Mouse (Mus musculus) MEL-GATA-1-ER (cell line): ENCODE measurements around the gene Pax5.

ENCODE experiments used
- DNase-seq: peaks from one replicate; pipeline ENCODE4 v3.0.0-alpha.2; 2012; ENCODE audit warnings: low read depth; ENCODE audit errors: extremely low read depth

The Pax5 gene

GRCm38 (mm10) chr4:44668172-44668571 is 42.1 kb downstream of the Pax5 start:
- no peak for DNase-seq

DNA sequence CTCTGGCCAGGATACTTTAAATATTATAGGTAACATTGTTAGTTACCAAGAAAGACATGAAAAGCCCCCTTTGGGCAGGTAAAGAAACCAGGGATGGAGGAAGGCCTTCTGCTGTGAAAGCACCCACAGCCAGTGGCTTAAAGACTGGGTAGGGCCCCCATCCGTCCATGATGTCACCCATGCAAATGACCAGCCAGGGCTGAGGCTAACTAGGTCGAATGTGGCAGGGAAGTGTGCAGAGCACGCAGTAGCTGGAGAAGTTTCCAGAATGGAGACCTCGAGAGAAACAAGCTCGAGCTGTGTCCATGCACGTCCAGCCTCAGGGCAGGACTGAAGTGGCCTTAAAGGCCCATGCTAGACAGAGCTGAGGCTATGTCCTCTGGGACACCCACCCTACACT is 42.9 kb downstream of the Pax5 start:
- no peak for DNase-seq

- no peak for DNase-seq
Measured at GRCm38 (mm10) chr4:44664767-44665056, 45.6 kb downstream of the Pax5 start.

DNA sequence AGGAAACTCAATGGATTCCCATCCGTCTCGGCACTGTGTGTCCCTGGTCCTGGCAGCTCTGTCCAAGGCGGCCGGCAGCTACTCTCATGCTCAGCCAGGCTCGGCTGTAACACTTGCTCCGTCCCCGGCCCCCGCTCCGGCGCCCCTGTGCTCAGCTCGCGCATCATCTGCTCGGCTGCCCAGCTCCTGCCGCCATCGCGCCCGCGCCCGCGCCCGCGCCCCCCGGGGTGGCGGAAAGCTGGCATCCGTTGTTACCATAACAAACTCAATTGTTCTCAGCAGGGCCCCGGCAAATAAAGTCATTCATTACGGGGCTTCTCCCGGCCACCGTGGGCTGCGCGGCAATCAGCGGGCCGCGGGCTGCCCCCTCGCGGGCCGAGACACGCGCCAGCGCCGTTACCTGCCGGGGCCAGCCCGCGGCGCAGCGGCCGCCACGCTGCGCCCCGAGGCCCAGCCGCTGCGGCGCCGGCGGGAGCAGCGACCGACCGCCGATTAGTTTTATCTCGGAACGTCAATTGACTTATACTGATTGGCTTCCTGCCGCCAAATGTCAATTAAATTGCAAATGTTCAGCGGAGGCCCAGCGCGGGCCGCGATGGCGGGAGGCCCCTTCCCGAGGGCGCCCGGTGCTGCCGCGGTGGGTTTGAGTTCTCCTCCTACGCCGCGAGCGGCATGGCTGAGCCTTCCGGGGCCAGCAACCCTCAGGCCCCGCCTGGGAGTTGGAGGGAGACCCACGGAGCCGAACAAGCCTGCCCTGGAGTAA is 46.1 kb downstream of the Pax5 start:
- DNase-seq, result no peak

GRCm38 (mm10) chr4:44663489-44663888 is 46.8 kb downstream of the Pax5 start:
- no peak for DNase-seq

GRCm38 (mm10) chr4:44645181-44645580 is 65.1 kb downstream of the Pax5 start:
- no peak for DNase-seq

DNA sequence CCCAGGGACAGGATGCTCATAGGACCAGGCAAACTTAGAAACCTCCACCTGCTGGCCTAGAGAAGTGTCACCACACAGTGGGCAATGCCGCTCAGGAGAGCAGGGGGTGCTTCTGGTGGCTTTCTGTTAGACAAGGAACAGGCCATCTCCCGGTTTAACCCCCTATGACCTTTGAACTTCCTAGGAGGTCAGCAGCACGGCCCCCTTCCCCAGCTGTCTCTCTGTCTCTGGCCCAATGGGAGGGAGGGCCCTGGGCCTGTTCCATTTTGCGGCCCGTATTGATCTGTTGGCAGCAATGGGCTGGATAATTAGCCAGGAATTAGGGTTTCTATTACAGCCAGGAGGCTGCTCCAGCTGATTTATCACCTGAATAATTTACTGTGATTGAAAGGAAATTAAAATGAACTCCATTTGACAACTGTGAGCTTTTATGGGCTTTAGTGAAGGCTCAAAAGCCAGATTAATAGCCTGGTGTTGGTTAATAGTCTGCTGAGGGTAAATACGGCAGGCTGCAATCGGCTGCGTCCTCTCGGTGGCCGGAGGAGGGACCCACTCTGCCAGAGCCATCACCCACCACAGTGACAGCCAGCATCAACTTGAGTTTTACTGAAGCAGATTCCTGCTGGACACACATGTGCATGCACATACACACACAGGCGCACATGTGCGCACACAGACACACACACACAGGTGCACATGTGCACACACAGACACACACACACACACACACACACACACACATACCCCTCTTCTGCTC is 68.3 kb downstream of the Pax5 start:
- no peak for DNase-seq

DNA sequence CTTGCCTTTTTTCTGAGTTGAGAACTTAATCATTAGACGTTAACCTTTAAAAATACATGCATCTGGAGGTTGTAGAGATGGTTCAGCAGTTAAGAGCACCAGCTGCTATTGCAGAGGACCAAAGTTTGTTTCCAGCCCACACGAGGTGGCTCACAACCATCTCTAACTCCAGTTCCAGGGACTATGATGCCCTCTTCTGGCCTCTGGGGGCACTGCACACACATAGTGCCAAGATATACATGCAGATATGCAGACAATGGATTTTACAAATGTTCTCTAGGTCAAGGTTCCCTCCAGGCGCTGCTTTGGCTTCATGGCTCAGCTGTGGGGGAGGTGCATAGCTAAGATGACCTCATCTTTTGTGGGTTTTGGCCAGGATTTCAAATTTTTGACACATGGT is 74.7 kb downstream of the Pax5 start:
- no peak for DNase-seq

DNA sequence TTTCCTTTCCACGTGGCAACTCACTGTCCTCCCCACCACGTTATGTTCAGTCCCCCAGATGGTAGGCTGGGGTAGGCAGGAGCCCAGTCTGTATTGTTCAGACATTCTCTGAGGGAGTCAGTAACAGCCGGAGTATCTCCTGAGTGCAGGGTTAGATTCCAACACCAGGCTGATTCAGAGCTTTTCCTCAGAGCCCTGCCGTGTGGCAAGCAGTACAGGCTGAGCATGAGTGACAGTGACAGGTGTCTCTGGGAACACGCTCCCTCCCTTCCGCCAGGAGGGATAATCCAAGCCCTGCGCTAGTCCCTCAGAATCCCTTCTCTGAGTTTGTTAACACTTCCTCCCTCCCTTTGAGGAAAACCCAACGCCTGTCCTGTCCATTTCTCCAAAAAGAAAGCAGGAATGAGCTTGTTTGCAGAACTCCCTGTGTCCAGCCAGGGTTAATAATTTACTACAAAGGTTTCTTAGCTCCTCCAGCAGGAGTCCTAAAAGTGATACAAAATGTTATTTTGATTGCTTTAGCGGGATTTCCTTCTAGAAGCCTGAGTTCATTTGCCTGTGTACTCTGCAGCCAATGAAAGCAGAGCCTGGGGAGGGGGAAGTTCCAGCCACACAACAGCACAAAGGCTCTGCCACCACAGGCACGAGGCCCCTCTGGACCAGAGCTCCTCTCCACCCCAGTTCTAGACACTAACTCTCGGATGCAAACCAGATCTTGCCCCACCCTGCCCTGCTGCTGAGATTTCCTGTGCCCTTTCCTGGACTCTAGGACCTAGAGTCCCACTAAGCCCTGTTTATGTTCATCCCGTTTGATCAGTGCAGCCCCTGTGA is 76.4 kb downstream of the Pax5 start:
- DNase-seq, result no peak

GRCm38 (mm10) chr4:44630059-44630458 is 80.2 kb downstream of the Pax5 start:
- no peak for DNase-seq

DNA sequence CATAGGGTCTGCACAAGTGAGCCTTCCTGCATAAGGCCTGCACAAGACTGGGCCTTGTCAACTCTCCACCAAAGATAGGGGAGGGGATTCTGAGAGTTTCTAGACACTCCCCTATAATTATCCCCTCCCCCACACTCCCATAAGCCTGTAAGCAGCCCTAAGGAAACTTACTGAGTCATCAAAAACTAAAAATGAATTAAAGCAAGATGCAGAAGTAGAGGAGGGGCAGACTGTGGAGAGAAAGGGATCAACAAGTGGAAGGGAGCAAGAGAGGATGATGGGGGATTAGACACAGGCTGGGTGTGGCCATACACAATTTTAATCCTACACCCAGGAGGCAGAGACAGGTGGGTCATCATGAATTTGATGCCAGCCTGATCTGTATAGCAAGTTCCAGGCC is 82.4 kb downstream of the Pax5 start:
- no peak for DNase-seq

DNA sequence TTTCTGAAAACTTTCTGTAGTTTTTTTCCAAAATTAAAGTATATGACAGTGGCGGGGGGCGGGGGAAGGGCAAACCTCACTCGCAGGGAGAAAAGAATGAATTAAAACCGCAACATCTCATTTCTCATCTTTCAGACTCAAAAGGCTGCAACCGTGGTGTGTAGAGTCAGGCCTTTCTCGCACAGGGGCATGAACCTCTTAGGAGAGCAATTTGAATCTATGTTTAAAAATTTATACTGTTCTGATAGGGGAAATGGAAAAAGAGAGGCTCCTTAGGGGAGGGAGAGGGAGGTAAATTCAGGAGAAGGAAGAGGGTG is 85.2 kb downstream of the Pax5 start:
- DNase-seq, result no peak

DNA sequence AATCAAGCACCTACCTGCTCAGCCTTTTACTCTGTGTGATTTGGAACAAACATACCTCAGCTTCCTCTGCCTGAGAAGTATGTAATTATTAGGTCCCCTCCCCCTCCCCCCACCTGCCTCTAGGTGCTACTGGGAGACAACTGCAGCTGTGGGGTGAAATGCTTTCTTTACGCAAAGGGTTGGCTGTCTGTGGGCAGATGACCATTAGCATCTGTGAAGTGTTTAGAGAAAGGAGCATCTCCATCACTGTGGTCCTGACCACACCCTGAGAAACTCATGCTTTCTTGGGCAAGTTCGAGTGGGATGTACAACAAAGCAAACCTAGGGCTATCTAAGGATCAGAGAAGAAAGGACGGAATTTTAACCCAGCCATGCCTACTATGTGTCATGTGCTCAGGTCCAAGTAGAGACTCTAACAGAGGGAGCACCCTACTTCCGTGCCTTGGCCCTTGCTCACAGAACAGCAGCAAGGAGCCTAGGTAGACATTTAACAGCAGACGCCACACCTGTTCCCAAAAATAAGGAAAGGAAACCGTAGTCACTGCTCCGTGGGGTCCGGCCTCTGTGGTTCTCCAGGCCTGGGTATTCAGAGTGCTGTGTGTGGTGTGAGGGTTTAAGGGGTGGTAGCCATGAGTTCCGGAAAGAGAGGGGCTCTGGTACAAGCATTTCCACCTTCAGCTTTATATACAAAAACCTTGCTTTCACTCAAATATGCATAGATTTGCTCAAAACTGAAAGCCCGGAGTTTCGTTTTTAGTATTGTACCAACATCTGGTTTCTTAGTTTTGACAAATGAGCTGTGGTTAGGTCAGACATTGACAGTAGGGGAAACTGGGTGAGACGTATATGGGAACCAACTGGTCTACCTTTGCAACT is 85.8 kb downstream of the Pax5 start:
- no peak for DNase-seq

- DNase-seq, result no peak
Measured at GRCm38 (mm10) chr4:44623435-44623727, 86.9 kb downstream of the Pax5 start.

DNA sequence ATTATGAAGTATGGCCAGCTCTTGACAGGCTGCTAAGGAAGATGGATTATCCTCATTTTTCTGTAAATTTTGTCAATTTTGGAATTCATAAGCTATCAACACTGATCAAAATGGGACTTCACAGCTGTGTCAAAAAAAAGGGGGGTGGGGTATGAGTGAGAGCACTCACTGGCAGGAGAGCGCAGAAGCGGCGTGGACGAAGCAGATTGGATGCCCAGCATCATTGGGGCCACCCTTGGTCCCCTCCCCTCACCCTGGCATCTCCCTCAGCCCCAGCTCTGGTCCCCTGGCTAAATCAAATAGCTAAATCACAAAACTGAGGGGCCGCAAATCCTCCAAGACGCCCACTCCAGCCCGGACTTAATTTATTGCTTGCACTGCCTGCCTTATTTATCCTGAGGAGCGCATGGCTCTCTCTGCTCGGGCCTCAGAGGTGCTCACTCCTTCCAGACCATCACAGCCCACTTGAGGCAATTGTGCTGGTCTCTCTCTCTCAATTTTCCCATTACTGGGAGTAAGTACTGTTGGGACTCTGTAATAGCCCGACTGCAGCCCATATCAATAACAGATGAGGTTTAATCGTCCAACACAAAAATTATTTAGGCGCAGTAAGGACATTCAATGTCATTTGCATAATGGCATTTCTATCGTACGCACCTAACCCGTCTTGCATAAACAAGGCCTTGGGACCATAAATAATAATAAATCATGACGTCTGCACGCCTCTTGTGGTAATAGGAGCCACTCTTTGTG is 87.4 kb downstream of the Pax5 start:
- DNase-seq, result no peak

DNA sequence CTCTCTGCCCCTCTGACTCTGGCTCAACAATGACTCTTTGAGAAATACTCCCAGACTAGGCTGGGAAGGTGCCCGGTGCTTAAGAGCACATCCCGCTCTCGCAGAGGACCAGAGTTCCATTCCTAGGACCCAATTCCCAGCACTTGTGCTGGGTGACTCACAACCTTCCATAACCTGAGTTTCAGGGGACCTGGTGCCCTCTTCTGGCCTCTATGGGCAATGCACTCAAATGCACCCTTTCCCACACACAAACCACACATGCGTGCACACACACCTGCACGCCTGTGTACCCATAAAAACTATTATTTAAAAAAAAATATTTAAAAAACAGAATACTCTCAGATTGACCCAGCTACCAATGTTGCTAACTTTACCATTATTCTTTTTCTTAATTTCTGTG is 90.0 kb downstream of the Pax5 start:
- no peak for DNase-seq

DNA sequence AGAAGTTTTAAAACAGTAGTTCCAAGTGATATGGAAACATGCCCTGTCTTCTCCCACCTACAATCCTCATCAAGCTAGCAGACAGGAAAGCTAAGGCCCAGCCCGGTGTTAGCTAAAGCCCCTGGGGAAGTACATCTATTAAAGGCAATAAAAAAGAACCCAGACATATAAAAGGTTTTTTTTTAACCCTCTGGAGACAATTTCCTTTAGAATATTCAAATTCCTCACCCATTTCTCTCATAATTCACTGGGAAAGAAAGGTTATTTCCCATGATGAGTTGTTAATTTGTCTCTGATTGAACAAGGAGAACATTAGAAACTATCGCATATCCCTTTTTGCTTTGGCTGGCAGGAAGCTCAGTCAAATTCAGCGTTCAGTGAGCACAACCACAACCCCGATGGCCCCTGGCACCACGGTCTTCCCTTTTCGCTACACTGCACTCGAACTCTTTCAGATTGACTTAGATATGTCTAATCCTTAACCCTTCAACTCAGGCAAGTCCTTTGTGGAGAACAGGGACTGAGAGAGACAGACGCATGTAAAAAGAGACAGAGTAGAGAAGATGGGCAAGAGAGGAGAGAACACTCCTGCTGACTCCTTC is 96.1 kb downstream of the Pax5 start:
- DNase-seq, result no peak

- no peak for DNase-seq
Measured at GRCm38 (mm10) chr4:44612392-44612791, 97.9 kb downstream of the Pax5 start.

- no peak for DNase-seq
Measured at GRCm38 (mm10) chr4:44605453-44605852, 104.8 kb downstream of the Pax5 start.

- no peak for DNase-seq
Measured at GRCm38 (mm10) chr4:44602257-44602801, 108.0 kb downstream of the Pax5 start.
